Mouse (Mus musculus) retina, postnatal 7 days (tissue): Measurements from ENCODE around the gene Shh.

ENCODE experiments used
- DNase-seq: peaks from one replicate; pipeline ENCODE4 v3.0.0-alpha.2; 2012; ENCODE audit warnings: low read depth, low spot score

The Shh gene

DNA sequence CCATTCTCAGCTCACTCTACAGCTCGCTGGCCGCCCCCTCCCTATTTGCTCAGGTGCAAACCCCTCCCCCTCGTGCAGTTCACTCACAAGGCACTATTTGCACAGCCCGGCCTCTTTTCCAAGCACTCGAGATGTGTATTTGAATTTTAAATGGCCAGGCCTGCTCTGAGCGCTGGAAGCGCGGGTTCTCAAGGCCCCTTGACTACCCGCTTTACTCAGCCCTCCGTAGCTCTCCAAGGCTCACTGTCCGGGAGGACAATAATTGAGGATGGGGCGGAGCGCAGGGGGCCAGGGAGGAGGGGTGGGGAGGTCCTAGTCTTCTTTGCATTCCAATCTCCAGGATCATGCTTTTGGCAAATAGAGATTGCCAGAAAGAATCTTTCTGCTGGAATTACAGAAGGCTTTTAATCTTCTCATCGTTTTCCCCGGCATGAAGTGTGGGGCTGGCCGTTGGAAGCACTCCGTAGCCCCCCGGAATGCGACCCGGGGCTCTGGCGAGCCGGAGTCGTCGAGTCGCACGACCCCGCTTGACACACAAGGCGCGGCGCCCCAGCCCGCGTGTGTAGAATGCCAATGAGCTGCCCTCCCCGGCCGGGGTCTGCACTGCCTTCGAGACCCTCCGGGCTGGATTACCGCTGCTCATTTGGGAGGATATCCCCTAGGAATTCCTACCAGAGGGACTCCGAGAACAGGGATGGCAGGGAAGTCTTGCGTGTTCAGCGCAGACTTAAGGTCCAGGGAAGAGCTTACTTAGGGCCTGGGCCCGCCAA, 7.4 kb downstream of the Shh start:
- no peak for DNase-seq

DNA sequence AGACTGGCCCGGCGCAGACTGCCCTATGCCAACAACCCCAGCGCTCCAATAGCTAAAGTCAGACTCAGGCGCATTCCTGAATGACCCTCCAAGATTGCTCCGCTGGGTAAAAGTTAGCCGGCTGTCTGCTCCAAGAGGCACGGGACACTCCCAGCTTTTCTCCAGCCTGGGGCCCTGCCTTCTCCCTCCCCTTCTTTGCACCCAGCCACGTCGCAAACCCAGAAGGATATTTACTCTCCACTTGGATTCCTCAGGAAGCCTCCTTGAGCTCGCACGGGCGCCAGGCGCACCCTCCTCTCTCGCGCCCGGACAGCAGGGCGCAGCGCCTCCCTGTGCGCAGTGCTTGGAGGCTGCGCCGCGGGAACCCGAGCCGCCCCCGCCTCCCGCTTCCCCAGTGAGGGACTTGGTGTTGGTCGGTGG, 8.2 kb downstream of the Shh start:
- no peak for DNase-seq

DNA sequence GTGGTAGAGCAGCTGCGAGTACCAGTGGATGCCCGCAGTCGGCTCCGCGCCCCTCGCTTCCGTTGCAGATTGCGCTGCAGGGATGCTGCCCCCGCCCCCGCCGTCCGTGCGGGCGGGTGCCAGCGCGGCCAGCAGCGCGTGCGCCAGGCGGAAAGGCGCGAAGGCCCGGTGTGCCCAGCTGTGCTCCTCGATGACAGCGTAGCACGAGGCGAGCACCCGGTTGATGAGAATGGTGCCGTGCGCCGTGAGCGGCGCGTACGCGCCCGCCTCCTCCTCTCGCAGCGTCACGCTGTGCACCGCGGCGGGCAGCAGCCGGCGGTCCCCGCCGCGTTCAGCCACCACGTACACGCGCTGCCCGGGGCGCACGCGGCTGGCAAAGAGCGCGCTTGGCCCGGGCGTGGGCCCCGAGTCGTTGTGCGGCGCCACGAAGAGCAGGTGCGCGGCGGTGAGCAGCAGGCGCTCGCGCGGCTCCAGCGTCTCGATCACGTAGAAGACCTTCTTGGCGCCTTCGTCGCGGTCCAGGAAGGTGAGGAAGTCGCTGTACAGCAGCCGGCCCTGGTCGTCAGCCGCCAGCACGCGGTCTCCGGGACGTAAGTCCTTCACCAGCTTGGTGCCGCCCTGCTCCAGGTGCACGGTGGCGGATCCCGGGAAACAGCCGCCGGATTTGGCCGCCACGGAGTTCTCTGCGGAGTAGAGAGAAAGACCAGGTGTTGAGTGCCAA, 9.0 kb downstream of the Shh start:
- DNase-seq = no peak

DNA sequence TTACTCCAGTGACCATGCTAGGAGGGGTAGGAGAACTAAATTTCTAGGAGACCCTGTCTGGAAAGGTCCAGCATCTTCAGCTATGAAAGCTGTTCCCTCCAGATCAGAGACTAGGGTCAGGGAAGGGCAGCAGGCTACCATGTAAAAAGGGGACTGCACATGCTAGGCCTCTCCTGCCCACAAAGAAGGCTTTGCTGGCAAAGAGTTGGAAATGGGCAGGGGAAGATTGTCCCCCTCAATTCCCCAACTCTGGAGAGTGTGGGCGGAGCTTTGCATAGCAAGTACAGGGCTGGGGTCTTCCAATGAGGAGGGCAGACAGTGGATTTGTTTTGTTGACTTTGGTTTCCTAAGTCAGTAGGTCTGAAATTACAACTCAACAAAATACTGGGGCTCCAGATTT, 10.7 kb downstream of the Shh start:
- DNase-seq = no peak

DNA sequence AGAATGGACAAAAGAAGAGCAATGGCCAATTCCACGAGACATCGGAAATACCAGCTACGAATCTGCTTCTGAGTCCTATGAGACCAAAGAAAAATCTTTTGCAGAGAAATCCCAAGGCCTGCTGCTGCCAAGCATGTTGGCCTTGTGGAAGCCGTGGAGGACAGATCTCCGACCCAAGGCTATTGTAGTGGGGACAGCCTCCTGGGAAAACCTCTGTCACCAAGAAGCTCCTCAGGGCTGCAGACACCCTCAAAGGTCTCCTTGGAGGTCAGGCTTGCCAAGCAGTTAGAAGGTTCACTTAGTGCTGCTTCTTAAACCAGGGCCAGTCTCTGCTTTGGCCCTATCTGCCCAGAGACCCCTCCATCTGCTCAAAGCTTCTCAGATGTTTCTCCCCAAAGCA, 11.3 kb downstream of the Shh start:
- DNase-seq = no peak

- no peak for DNase-seq
Measured at GRCm38 (mm10) chr5:28454546-28454945, 12.5 kb downstream of the Shh start.

DNA sequence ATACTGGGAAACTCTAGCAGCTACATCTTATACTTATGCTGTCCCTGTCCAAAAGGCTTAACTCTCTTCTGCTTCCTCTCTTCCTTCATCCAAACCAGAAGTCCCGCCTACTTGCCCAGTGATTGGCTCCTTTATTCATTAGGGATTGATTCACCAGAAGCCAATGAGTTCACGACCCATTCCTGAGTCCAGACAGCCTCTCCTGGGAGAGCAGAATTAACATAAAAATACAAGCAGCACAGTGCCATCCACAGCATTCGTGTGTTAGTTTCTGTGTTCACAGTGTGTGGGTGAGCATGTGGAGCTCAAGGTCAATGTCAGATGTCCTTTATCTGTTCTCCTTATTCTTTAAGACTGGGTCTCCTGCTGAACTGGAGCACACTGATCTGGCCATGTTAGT, 13.5 kb downstream of the Shh start:
- DNase-seq = no peak

GRCm38 (mm10) chr5:28453086-28453485, 14.0 kb downstream of the Shh start:
- no peak for DNase-seq

- peak; percentile 70 for DNase-seq
Measured at GRCm38 (mm10) chr5:28451053-28451638, 15.9 kb downstream of the Shh start.

DNA sequence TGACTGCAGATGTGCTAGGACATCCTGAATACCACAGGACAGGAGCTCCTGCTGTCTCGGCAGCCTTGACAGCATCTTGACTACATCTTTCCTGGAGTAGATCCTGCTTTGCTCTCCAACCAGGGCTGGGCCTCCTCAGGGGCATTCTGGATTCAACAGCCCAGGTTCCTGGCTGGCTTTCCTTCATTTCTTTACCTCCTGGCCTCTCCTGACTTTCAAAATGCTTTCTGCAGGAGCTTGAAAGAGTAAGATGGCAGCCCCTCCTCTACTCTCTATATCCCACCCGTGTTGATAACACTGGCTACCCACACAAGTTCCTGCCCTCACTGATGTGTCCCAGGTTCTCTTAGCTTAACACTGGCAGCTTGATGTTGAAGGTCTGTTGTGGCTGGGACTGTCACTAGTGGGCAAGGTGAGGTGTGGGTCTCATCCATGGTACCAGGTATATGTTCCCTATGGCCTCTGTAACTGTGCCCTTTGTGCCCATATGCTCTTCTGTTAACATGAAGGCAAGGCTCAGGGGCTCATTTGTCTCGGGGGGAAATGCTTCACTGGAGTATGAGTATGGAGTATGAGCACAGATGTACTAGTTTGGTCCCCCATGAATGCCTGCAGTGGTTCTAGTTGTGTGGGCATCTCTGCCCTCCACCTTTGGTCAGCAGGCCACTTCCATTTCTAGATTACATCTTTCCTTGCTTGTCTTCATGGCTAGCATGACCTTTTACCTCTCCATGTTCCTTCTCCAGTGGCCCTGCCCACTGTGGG, 16.7 kb downstream of the Shh start:
- no peak for DNase-seq

DNA sequence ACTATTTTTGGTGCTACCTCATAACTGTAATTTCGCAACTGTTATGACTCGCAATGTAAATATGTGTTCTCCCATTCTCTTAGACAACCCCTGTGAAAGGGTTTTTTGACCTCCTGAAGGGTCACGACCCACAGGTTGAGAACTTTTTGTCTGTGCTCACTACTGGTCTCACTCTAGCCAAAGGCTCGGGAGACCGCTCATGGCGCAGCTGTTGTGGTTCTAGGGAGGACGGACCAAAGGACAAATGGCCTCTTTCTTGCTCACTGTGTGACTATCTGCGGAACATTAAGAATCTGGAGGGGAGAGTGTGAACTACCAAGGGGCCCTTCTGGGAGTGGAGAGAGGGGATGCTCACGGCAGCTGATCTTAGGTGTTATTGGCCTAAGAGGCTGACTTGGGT, 41.1 kb downstream of the Shh start:
- no peak for DNase-seq

DNA sequence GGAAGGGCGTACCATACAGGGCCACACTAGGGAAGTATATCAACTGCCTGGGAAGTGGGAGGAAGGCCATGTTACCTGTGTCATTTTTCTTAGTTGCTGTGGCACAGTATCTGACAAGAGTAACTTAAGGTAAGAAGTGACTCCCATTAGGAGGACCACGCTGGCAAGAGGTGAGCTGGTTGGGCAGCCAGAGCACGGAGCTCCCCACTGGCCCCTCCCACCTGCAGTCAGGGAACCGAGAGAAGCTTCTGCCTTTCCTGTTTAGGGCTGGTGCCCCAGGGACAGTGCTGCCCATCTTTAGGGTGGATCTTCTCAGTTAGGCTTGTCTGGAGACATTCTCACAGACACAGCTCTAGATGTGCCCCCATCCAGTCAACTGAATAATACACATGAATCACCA, 43.3 kb downstream of the Shh start:
- no peak for DNase-seq

DNA sequence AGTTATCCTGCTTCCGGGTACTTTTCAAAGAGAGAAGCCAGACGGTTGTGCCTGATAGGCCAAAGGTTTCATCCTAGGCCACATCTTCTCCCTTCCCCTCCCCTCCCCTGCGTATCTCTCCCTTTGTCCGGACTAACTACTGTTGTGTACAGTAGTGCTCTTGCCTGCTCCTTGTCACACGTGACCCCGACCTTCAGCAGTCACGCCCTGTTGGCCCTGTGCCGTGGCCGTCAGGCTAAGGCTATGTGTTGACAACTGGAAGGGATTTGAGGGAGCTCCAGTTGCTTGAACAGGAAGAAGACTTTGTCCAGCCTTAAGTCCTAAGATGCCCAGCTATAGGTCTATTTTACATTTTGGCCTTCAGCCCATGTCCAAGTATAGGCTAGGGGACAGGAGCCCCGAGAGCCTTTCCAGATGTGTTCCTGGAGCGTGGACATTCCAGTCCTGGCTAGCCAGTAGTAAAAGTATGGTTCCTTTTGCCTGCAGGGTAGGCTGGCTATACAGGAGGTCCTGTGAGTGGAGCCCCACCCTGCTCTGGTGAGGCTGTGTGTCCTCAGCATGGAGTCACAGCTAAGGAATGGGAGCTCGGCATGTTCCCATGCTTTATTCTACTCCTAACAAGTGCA, 47.3 kb downstream of the Shh start:
- no peak for DNase-seq

GRCm38 (mm10) chr5:28418734-28419133, 48.3 kb downstream of the Shh start:
- DNase-seq = no peak

DNA sequence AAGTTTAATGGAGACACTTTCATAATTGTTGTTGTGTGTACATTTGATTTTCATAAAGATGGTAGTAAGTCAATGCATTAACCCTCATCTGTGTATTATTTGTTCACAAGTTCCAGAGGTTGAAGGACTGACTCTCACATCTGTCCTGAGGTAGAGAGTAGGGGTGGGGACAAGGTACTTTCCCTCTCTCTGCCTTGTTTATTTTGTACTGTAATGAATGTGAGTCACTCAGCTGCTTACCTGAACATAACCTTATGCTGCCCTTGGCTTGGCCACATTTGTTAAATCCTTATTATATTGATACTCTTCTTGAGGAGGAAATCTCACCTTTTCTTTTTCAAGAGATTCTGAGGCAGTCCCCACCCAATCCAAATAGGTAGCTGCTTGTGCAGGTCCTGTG, 51.0 kb downstream of the Shh start:
- DNase-seq = no peak

DNA sequence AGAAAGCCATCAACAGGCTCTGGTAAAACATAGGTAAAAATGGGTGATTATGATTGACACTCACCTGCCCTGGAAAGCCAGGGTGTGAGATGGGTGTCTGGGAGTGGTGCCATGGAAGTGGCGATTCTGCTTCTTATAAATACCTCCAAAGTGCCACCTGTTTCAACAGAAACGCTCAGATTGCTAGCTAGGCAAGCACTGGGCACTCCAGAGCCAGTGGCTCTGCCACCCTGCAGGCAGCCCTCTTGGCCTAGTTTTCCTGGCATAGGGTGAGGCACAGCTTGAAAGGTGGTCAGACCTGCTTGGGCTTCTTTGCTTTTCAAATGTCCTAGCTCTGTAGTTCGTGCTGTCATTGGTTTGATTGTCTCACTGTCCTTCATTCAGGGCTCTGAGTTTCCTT, 53.0 kb downstream of the Shh start:
- no peak for DNase-seq

DNA sequence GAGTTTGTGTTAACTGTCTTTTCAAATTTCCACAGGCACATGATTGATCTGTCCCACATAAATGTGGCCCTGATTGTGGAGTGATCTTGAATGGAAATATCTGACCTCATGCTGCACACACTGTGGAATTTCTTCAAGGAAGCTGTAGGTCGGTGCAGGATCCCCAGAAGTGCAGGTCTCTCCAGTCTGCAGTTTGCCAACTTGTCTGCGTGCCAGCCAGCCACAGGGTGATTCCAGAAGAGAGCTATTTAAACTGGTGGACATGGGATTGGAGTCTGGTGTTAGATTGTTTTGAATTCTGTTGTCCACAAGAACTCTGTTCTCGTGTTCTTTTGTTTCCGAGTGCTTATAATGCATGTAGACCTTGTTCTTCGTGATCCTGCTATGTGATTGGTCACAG, 53.5 kb downstream of the Shh start:
- DNase-seq = no peak

DNA sequence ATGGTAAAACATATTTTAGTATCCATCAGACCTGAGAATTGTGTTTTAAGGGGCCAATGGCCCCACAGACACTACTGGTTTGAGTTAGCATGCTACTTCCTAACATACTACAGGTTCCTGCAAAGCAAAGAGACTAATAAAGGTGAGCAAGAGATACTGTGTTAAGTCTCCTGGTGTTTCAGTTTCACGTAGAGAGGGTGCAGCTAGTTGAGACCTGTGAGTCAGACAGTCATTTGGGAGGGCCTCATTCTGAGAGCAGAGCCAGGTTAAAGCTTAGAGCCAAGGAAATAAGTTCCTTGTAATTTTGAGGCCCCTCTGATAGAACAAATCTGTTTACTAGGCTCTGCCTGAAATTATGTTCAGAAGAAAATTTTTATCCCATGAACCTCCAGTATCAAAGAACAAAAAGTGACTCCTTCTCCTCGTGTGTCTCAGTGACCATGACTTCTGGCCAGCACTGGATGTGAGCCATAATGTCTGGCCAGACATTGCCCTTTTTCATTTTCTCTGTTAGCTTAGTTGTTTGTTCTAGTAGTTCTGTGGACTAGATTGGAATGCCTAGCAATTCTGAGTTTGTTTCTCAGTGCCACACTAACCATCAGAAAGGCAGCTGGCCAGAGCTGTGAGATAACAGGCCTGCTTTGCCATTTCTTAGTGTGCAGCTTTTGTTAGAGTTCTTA, 54.9 kb downstream of the Shh start:
- DNase-seq = no peak
